Mouse (Mus musculus) embryonic fibroblast, embryonic 13.5 days (primary cell): Measurements from ENCODE around the gene Lrp11.

Experiments used
- CTCF ChIP-seq: IDR thresholded peaks from 2 replicates; pipeline ENCODE4 v1.5.1; 2011; ENCODE audit warnings: mild to moderate bottlenecking, control low read depth, low read length, moderate library complexity, borderline replicate concordance; ENCODE audit not compliant: insufficient read depth
- POLR2A ChIP-seq: IDR thresholded peaks from 2 replicates; pipeline ENCODE4 v1.6.1; 2011; ENCODE audit warnings: low read depth, mild to moderate bottlenecking, control low read depth, low read length, moderate library complexity

DNA sequence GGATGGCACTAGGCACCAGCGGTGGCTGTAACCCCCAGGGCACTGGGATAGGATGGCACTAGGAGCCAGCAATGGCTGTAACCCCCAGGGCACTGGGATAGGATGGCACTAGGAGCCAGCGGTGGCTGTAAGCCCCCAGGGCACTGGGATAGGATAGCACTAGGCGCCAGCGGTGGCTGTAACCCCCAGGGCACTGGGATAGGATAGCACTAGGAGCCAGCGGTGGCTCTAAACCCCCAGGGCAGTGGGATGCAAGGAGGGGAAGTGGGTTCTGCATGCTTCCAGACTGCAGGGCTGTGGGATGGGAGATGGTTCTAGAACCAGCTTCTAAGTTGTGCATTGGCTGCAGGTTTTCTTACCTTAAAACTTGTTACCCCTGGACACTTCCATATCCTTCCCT, 31.1 kb downstream of the Lrp11 start:
- TF ChIP-seq POLR2A (no peak), CTCF (no peak)
